Mouse (Mus musculus) brain, embryonic 14.5 days (tissue): ENCODE data around the gene Tmco4.

ENCODE experiments used
- CTCF ChIP-seq: fragments of 200-500 bp; IDR thresholded peaks from 2 replicates; pipeline ENCODE4 v1.5.1; 2012; ENCODE audit warnings: inconsistent platforms, mild to moderate bottlenecking, moderate library complexity, borderline replicate concordance; ENCODE audit not compliant: insufficient read depth, insufficient read length; ENCODE audit errors: extremely low read depth
- POLR2A ChIP-seq: fragments of 200-500 bp; IDR thresholded peaks from 2 replicates; pipeline ENCODE4 v1.6.1; 2012; ENCODE audit warnings: mild to moderate bottlenecking, inconsistent platforms, borderline replicate concordance; ENCODE audit not compliant: poor library complexity, insufficient read depth, insufficient read length, severe bottlenecking; ENCODE audit errors: extremely low read depth

- no peak for TF ChIP-seq CTCF
- TF ChIP-seq POLR2A, result no peak
Measured at GRCm38 (mm10) chr4:139101546-139101945, 128.9 kb downstream of the Tmco4 start.
